Mouse (Mus musculus): ENCODE data around the gene Micall1. TPM values are rescaled to one million over a fixed set of nuclear protein-coding genes. Genes with fewer than 3 reads are reported as not detected.

Micall1 gene
- total and polyA plus RNA-seq, 3 experiments, result 1.7 to 8.9 (median 6.7) TPM

- no peak for TF ChIP-seq E2F4 (IDR thresholded peaks at IDR 0.05; ENCODE audit: insufficient replicate concordance, low read depth, low read length)
- peak; percentile 98 for TF ChIP-seq CHD2 (IDR thresholded peaks at IDR 0.05; ENCODE audit: low read length)
- TF ChIP-seq MXI1 (IDR thresholded peaks at IDR 0.05; ENCODE audit: low read depth, low read length), result peak; percentile 93
- 0 out of 2 replicates have a peak, but pooled peaks have one; percentile 77 for TF ChIP-seq KAT2A (IDR thresholded peaks at IDR 0.05; ENCODE audit: insufficient replicate concordance, low read length)
- TF ChIP-seq JUN (IDR thresholded peaks at IDR 0.05; ENCODE audit: insufficient read depth, low read depth, low read length), result no peak
- TF ChIP-seq ZNF384 (IDR thresholded peaks at IDR 0.05; ENCODE audit: low read depth, low read length), result no peak
- TF ChIP-seq ETS1 (conservative IDR thresholded peaks at IDR 0.05; ENCODE audit: low read depth, low read length), result no peak
- TF ChIP-seq HCFC1 (IDR thresholded peaks at IDR 0.05; ENCODE audit: low read depth, low read length), result peak; percentile 74; the same call in 1 of the 2 replicates
- no peak; the same call in 1 of the 2 replicates for TF ChIP-seq MAX (IDR thresholded peaks at IDR 0.05; ENCODE audit: low read length)
- TF ChIP-seq ELF1 (IDR thresholded peaks at IDR 0.05; ENCODE audit: low read depth, low read length), result peak; percentile 67; the same call in 1 of the 2 replicates
- no peak for TF ChIP-seq RCOR1 (conservative IDR thresholded peaks at IDR 0.05; ENCODE audit: low read depth, low read length)
- TF ChIP-seq MEF2A (IDR thresholded peaks at IDR 0.05; ENCODE audit: borderline replicate concordance, low read depth, low read length), result no peak
Observed at GRCm38 (mm10) chr15:79062376-79063159, 46.1 kb upstream of the Micall1 start, which contains the start of gene Ankrd54 (continued).

- Histone ChIP-seq H3K4me3 (replicated peaks in 1 of 3; ENCODE audit: low read depth in 2 of 3, low read length in 2 of 3, poor library complexity in 1 of 3) (peak overlapping the region in 2 of 3 experiments; percentile 19 to 39), H3K27ac (ENCODE audit: insufficient read depth, low read depth) (peak overlapping the region; percentile 63), H3K4me1 (ENCODE audit: control insufficient read depth in 1 of 2, insufficient read depth in 2 of 2) (peaks cover 20 to 59% of the 10 kb centered on the region in 2 experiments)
Observed at GRCm38 (mm10) chr15:79063160-79063740, 45.4 kb upstream of the Micall1 start.

More at GRCm38 (mm10) chr15:79063160-79063740, 45.4 kb upstream of the Micall1 start:
- dilution Hi-C loops (cut with MboI; ENCODE audit: extremely low pct_ligation_motif_present, extremely low pct_unique_long_range_greater_than_20kb, low sequenced_read_pairs), result no loop called here
- no peak for DNase-seq (ENCODE audit: extremely low read depth)
- TF ChIP-seq CTCF (conservative IDR thresholded peaks at IDR 0.05 in 1 of 2, IDR thresholded peaks at IDR 0.05 in 1 of 2; ENCODE audit: low read depth in 2 of 2, low read length in 2 of 2) (no peak), ZNF384 (IDR thresholded peaks at IDR 0.05; ENCODE audit: low read depth, low read length) (peak; percentile 99), CHD1 (IDR thresholded peaks at IDR 0.05; ENCODE audit: low read depth, low read length) (no peak), ZMIZ1 (IDR thresholded peaks at IDR 0.05; ENCODE audit: low read depth, low read length) (no peak), JUN (IDR thresholded peaks at IDR 0.05; ENCODE audit: insufficient read depth, low read depth, low read length) (peak; percentile 81), UBTF (IDR thresholded peaks at IDR 0.05; ENCODE audit: low read depth, low read length) (peak; percentile 34; the same call in 1 of the 2 replicates), SMC3 (IDR thresholded peaks at IDR 0.05; ENCODE audit: low read depth, low read length) (no peak), IRF4 (IDR thresholded peaks at IDR 0.05; ENCODE audit: low read depth, low read length) (peak; percentile 93), JUND (conservative IDR thresholded peaks at IDR 0.05; ENCODE audit: low read depth, low read length) (peak; percentile 92), ZKSCAN1 (IDR thresholded peaks at IDR 0.05; ENCODE audit: borderline replicate concordance, low read depth, low read length) (no peak; the same call in 1 of the 2 replicates), USF1 (IDR thresholded peaks at IDR 0.05; ENCODE audit: low read depth, low read length) (no peak), ZC3H11A (IDR thresholded peaks at IDR 0.05; ENCODE audit: low read depth, low read length) (no peak), MAZ (IDR thresholded peaks at IDR 0.05; ENCODE audit: low read depth, low read length) (no peak), MYC (IDR thresholded peaks at IDR 0.05; ENCODE audit: low read depth, low read length) (no peak; the same call in 1 of the 2 replicates), SIN3A (IDR thresholded peaks at IDR 0.05; ENCODE audit: low read length) (peak; percentile 68; the same call in 1 of the 2 replicates), NRF1 (IDR thresholded peaks at IDR 0.05; ENCODE audit: low read depth, low read length) (no peak), NELFE (IDR thresholded peaks at IDR 0.05; ENCODE audit: low read depth, low read length) (no peak), ETS1 (conservative IDR thresholded peaks at IDR 0.05; ENCODE audit: low read depth, low read length) (peak; percentile 23; the same call in 1 of the 2 replicates), BHLHE40 (IDR thresholded peaks at IDR 0.05; ENCODE audit: low read depth, low read length) (peak; percentile 86), MXI1 (IDR thresholded peaks at IDR 0.05; ENCODE audit: low read depth, low read length) (no peak), CHD2 (IDR thresholded peaks at IDR 0.05; ENCODE audit: low read length) (no peak), TBP (conservative IDR thresholded peaks at IDR 0.05; ENCODE audit: low read depth, low read length) (0 out of 2 replicates have a peak, but pooled peaks have one; percentile 37), EP300 (IDR thresholded peaks at IDR 0.05; ENCODE audit: low read length) (peak; percentile 48; the same call in 1 of the 2 replicates)
- Histone ChIP-seq H3K9ac (ENCODE audit: insufficient read depth, low read depth) (peak overlapping the region; percentile 54), H3K79me2 (replicated peaks; ENCODE audit: control insufficient read depth, extremely low read depth, insufficient read depth, poor library complexity, severe bottlenecking) (peaks cover 17% of the 10 kb centered on the region), H3K36me3 (replicated peaks in 1 of 2; ENCODE audit: control insufficient read depth in 1 of 2, insufficient read depth in 1 of 2, low read length in 1 of 2) (peaks cover 27 to 30% of the 10 kb centered on the region in 2 experiments), H3K9me3 (replicated peaks; ENCODE audit: low read length) (peaks cover 9% of the 10 kb centered on the region), H3K4me2 (ENCODE audit: insufficient read depth, low read depth, poor library complexity, severe bottlenecking) (peak overlapping the region; percentile 90), H3K27me3 (replicated peaks) (no peaks in the 10 kb centered on the region)
- in situ Hi-C loops (cut with MboI; ENCODE audit: low pct_ligation_motif_present, low pct_unique_long_range_greater_than_20kb, low sequenced_read_pairs), result no loop called here

All from CH12.LX (cell line).